Mouse (Mus musculus): ENCODE data around the gene Elavl3.
A peak's percentile ranks its signal among the peaks of the same experiment; 100 is the strongest.

Gene Elavl3

GRCm38 (mm10) chr9:22004546-22004945 lies 47.3 kb downstream of the Elavl3 start:
- DNase-seq (ENCODE audit: low read depth, low spot score) = no peak

GRCm38 (mm10) chr9:22003163-22003554 lies 48.7 kb downstream of the Elavl3 start:
- DNase-seq (ENCODE audit: low read depth, low spot score) = peak; percentile 41

GRCm38 (mm10) chr9:22002194-22003162 lies 49.3 kb downstream of the Elavl3 start, which contains the start of the genes Ccdc151 and Prkcsh:
Gene Ccdc151 (minus strand): TSS chr9:22002634.
Gene Prkcsh (plus strand): TSS chr9:22002806.
- DNase-seq (ENCODE audit: low read depth, low spot score) = peak; percentile 99

GRCm38 (mm10) chr9:22001633-22002032 lies 50.2 kb downstream of the Elavl3 start:
- no peak for DNase-seq (ENCODE audit: low read depth, low spot score)

- no peak for DNase-seq (ENCODE audit: low read depth, low spot score)
Measured at GRCm38 (mm10) chr9:22000296-22000695, 51.5 kb downstream of the Elavl3 start.

GRCm38 (mm10) chr9:21996178-21996867 lies 55.5 kb downstream of the Elavl3 start:
- DNase-seq (ENCODE audit: low read depth, low spot score) = no peak

GRCm38 (mm10) chr9:21992227-21992626 lies 59.6 kb downstream of the Elavl3 start:
- no peak for DNase-seq (ENCODE audit: low read depth, low spot score)

- no peak for DNase-seq (ENCODE audit: low read depth, low spot score)
Measured at GRCm38 (mm10) chr9:21989230-21990110, 62.4 kb downstream of the Elavl3 start, which contains the start of gene Rgl3. Gene Rgl3 (minus strand): TSS chr9:21989446.

GRCm38 (mm10) chr9:21988421-21989101 lies 63.3 kb downstream of the Elavl3 start:
- DNase-seq (ENCODE audit: low read depth, low spot score) = no peak

- no peak for DNase-seq (ENCODE audit: low read depth, low spot score)
Measured at GRCm38 (mm10) chr9:21987592-21988342, 64.1 kb downstream of the Elavl3 start.

GRCm38 (mm10) chr9:21983911-21984310 lies 67.9 kb downstream of the Elavl3 start:
- DNase-seq (ENCODE audit: low read depth, low spot score) = no peak

- DNase-seq (ENCODE audit: low read depth, low spot score) = no peak
Measured at GRCm38 (mm10) chr9:21978398-21979128, 73.3 kb downstream of the Elavl3 start.

GRCm38 (mm10) chr9:21977972-21978371 lies 73.9 kb downstream of the Elavl3 start:
- DNase-seq (ENCODE audit: low read depth, low spot score) = no peak

- DNase-seq (ENCODE audit: low read depth, low spot score) = no peak
Measured at GRCm38 (mm10) chr9:21977331-21977730, 74.5 kb downstream of the Elavl3 start.

- DNase-seq (ENCODE audit: low read depth, low spot score) = no peak
Measured at GRCm38 (mm10) chr9:21976626-21977175, 75.1 kb downstream of the Elavl3 start.

GRCm38 (mm10) chr9:21969304-21969703 lies 82.5 kb downstream of the Elavl3 start:
- no peak for DNase-seq (ENCODE audit: low read depth, low spot score)

- DNase-seq (ENCODE audit: low read depth, low spot score) = no peak
Measured at GRCm38 (mm10) chr9:21968883-21969282, 82.9 kb downstream of the Elavl3 start.
